Mouse (Mus musculus): ENCODE measurements around the gene Foxn3. TPM values are rescaled to one million over a fixed set of nuclear protein-coding genes. Genes with fewer than 3 reads are reported as not detected.

Gene Foxn3
- polyA plus RNA-seq, 1 experiment from 2014 or later, result 69.1 TPM

- peaks cover 3% of the 10 kb centered on the region; the same call in 1 of the 2 replicates for H3K9me3 ChIP-seq (ENCODE audit: low read depth, low read length)
- H3K27me3 ChIP-seq (ENCODE audit: insufficient read depth, low read length), result no peaks in the 10 kb centered on the region
- H3K9ac ChIP-seq, result no peak overlapping the region
- no peaks in the 10 kb centered on the region for H3K4me1 ChIP-seq (ENCODE audit: insufficient read depth)
- no peaks in the 10 kb centered on the region for H3K36me3 ChIP-seq (ENCODE audit: insufficient read depth)
- TF ChIP-seq CTCF (IDR thresholded peaks at IDR 0.05; ENCODE audit: low read depth), result no peak
- H3K4me3 ChIP-seq (ENCODE audit: low read depth, low read length), result no peak overlapping the region
- no peak for ATAC-seq (ENCODE audit: insufficient read depth)
- no peak overlapping the region for H3K4me2 ChIP-seq
- no peak overlapping the region for H3K27ac ChIP-seq (ENCODE audit: low read depth)
- no peak for DNase-seq
- WGBS, result 72% methylated on average over 6 of the region's 6 CpGs
Observed at GRCm38 (mm10) chr12:99576682-99577081, 13.3 kb upstream of the Foxn3 start.

- no peak for ATAC-seq (ENCODE audit: insufficient read depth)
- WGBS, result 49% methylated on average over 13 of the region's 13 CpGs
- DNase-seq, result no peak
Observed at GRCm38 (mm10) chr12:99574299-99574698, 10.9 kb upstream of the Foxn3 start.

GRCm38 (mm10) chr12:99573036-99573435 is 9.7 kb upstream of the Foxn3 start:
- no peak overlapping the region for H3K27ac ChIP-seq (ENCODE audit: low read depth)
- ATAC-seq (ENCODE audit: insufficient read depth), result no peak

More at GRCm38 (mm10) chr12:99574299-99574698, 10.9 kb upstream of the Foxn3 start:
- H3K27me3 ChIP-seq (ENCODE audit: insufficient read depth, low read length), result no peaks in the 10 kb centered on the region
- no peak overlapping the region for H3K4me3 ChIP-seq (ENCODE audit: low read depth, low read length)
- H3K36me3 ChIP-seq (ENCODE audit: insufficient read depth), result no peaks in the 10 kb centered on the region
- no peak for TF ChIP-seq CTCF (IDR thresholded peaks at IDR 0.05; ENCODE audit: low read depth)
- H3K9me3 ChIP-seq (ENCODE audit: low read depth, low read length), result no peaks in the 10 kb centered on the region
- no peaks in the 10 kb centered on the region; the same call in 1 of the 2 replicates for H3K4me1 ChIP-seq (ENCODE audit: insufficient read depth)
- no peak overlapping the region for H3K9ac ChIP-seq
- no peak overlapping the region for H3K27ac ChIP-seq (ENCODE audit: low read depth)
- no peak overlapping the region for H3K4me2 ChIP-seq

GRCm38 (mm10) chr12:99571999-99572398 is 8.6 kb upstream of the Foxn3 start:
- no peak for TF ChIP-seq CTCF (IDR thresholded peaks at IDR 0.05; ENCODE audit: low read depth)
- no peak overlapping the region for H3K4me3 ChIP-seq (ENCODE audit: low read depth, low read length)
- no peak overlapping the region for H3K4me2 ChIP-seq
- no peak overlapping the region for H3K27ac ChIP-seq (ENCODE audit: low read depth)
- H3K9me3 ChIP-seq (ENCODE audit: low read depth, low read length), result no peaks in the 10 kb centered on the region
- no peak for ATAC-seq (ENCODE audit: insufficient read depth)
- H3K36me3 ChIP-seq (ENCODE audit: insufficient read depth), result no peaks in the 10 kb centered on the region
- WGBS, result 92% methylated on average over 8 of the region's 8 CpGs
- H3K4me1 ChIP-seq (ENCODE audit: insufficient read depth), result no peaks in the 10 kb centered on the region; the same call in 1 of the 2 replicates
- no peaks in the 10 kb centered on the region for H3K27me3 ChIP-seq (ENCODE audit: insufficient read depth, low read length)
- no peak for DNase-seq
- H3K9ac ChIP-seq, result no peak overlapping the region

More at GRCm38 (mm10) chr12:99573036-99573435, 9.7 kb upstream of the Foxn3 start:
- TF ChIP-seq CTCF (IDR thresholded peaks at IDR 0.05; ENCODE audit: low read depth), result no peak
- no peak overlapping the region for H3K4me2 ChIP-seq
- no peak overlapping the region for H3K9ac ChIP-seq
- no peak for DNase-seq
- H3K4me1 ChIP-seq (ENCODE audit: insufficient read depth), result no peaks in the 10 kb centered on the region; the same call in 1 of the 2 replicates
- H3K27me3 ChIP-seq (ENCODE audit: insufficient read depth, low read length), result no peaks in the 10 kb centered on the region
- H3K36me3 ChIP-seq (ENCODE audit: insufficient read depth), result no peaks in the 10 kb centered on the region
- no peaks in the 10 kb centered on the region for H3K9me3 ChIP-seq (ENCODE audit: low read depth, low read length)
- no peak overlapping the region for H3K4me3 ChIP-seq (ENCODE audit: low read depth, low read length)
- 89% methylated on average over 6 of the region's 6 CpGs for WGBS

- Histone ChIP-seq H3K36me3 (ENCODE audit: insufficient read depth) (no peaks in the 10 kb centered on the region), H3K4me3 (ENCODE audit: low read depth, low read length) (no peak overlapping the region; the same call in 1 of the 2 replicates), H3K9me3 (ENCODE audit: low read depth, low read length) (no peaks in the 10 kb centered on the region), H3K27me3 (ENCODE audit: insufficient read depth, low read length) (no peaks in the 10 kb centered on the region), H3K9ac (no peak overlapping the region), H3K27ac (ENCODE audit: low read depth) (no peak overlapping the region), H3K4me1 (ENCODE audit: insufficient read depth) (no peaks in the 10 kb centered on the region; the same call in 1 of the 2 replicates), H3K4me2 (peak overlapping the region; percentile 44)
- WGBS, result 55% methylated on average over 25 of the region's 25 CpGs
- ATAC-seq (ENCODE audit: insufficient read depth), result peak; percentile 77; the same call in 1 of the 2 replicates
- DNase-seq, result peak; percentile 90
- no peak for TF ChIP-seq CTCF (IDR thresholded peaks at IDR 0.05; ENCODE audit: low read depth)
Observed at GRCm38 (mm10) chr12:99570197-99570956, 7.0 kb upstream of the Foxn3 start.

- Histone ChIP-seq H3K4me3 (ENCODE audit: low read depth, low read length) (no peak overlapping the region), H3K27ac (ENCODE audit: low read depth) (no peak overlapping the region), H3K4me2 (no peak overlapping the region), H3K9ac (no peak overlapping the region), H3K36me3 (ENCODE audit: insufficient read depth) (no peaks in the 10 kb centered on the region), H3K9me3 (ENCODE audit: low read depth, low read length) (no peaks in the 10 kb centered on the region), H3K27me3 (ENCODE audit: insufficient read depth, low read length) (no peaks in the 10 kb centered on the region), H3K4me1 (ENCODE audit: insufficient read depth) (peaks cover 8% of the 10 kb centered on the region)
- no peak for DNase-seq
- ATAC-seq (ENCODE audit: insufficient read depth), result no peak
- WGBS, result 53% methylated on average over 2 of the region's 2 CpGs
- no peak for TF ChIP-seq CTCF (IDR thresholded peaks at IDR 0.05; ENCODE audit: low read depth)
Observed at GRCm38 (mm10) chr12:99565606-99566005, 2.2 kb upstream of the Foxn3 start.

GRCm38 (mm10) chr12:99564301-99564910 is 1.0 kb upstream of the Foxn3 start:
- TF ChIP-seq CTCF (IDR thresholded peaks at IDR 0.05; ENCODE audit: low read depth), result no peak
- peak; percentile 23 for DNase-seq
- H3K4me3 ChIP-seq (ENCODE audit: low read depth, low read length), result peak overlapping the region; percentile 83; the same call in 1 of the 2 replicates
- H3K9ac ChIP-seq, result peak overlapping the region; percentile 80; the same call in 1 of the 2 replicates
- H3K4me1 ChIP-seq (ENCODE audit: insufficient read depth), result peaks cover 10% of the 10 kb centered on the region
- H3K27ac ChIP-seq (ENCODE audit: low read depth), result no peak overlapping the region
- H3K36me3 ChIP-seq (ENCODE audit: insufficient read depth), result no peaks in the 10 kb centered on the region
- no peak for ATAC-seq (ENCODE audit: insufficient read depth)
- no peaks in the 10 kb centered on the region for H3K9me3 ChIP-seq (ENCODE audit: low read depth, low read length)
- peak overlapping the region; percentile 84 for H3K4me2 ChIP-seq
- no peaks in the 10 kb centered on the region for H3K27me3 ChIP-seq (ENCODE audit: insufficient read depth, low read length)
- 26% methylated on average over 9 of the region's 9 CpGs for WGBS
